Mouse (Mus musculus) liver, adult 2 months (tissue): ENCODE results near the gene Ptms.

ENCODE experiments used
- CTCF ChIP-seq: fragments of 200-500 bp; IDR thresholded peaks from 2 replicates; pipeline ENCODE4 v1.5.1; 2011; ENCODE audit warnings: low read depth, low read length, control low read depth
- POLR2A ChIP-seq: fragments of 200-500 bp; IDR thresholded peaks from 2 replicates; pipeline ENCODE4 v1.6.1; 2011; ENCODE audit warnings: low read length, control low read depth; ENCODE audit not compliant: insufficient read depth; ENCODE audit errors: extremely low read depth

- TF ChIP-seq CTCF, result no peak
- no peak for TF ChIP-seq POLR2A
Measured at GRCm38 (mm10) chr6:124907767-124908166, 12.1 kb downstream of the Ptms start.
